Mouse (Mus musculus): ENCODE measurements around the gene Rapgef4.

GRCm38 (mm10) chr2:72016013-72016412 lies 35.0 kb downstream of the Rapgef4 start:
- no peak for TF ChIP-seq CTCF (IDR thresholded peaks at IDR 0.05; ENCODE audit: low read depth)
- peak; percentile 9 for TF ChIP-seq EP300 (optimal IDR thresholded peaks at IDR 0.05)

All from stomach, postnatal 0 days (tissue).